Mouse (Mus musculus) spleen, postnatal 36 days (tissue): Measurements from ENCODE around the gene Aff1.

Experiments used
- DNase-seq, 2 experiments: peaks; one replicate each; pipeline ENCODE4 v3.0.0; 2022; ENCODE audit warnings: low spot score in 2 of 2, mixed read lengths in 1 of 2

Gene Aff1

DNA sequence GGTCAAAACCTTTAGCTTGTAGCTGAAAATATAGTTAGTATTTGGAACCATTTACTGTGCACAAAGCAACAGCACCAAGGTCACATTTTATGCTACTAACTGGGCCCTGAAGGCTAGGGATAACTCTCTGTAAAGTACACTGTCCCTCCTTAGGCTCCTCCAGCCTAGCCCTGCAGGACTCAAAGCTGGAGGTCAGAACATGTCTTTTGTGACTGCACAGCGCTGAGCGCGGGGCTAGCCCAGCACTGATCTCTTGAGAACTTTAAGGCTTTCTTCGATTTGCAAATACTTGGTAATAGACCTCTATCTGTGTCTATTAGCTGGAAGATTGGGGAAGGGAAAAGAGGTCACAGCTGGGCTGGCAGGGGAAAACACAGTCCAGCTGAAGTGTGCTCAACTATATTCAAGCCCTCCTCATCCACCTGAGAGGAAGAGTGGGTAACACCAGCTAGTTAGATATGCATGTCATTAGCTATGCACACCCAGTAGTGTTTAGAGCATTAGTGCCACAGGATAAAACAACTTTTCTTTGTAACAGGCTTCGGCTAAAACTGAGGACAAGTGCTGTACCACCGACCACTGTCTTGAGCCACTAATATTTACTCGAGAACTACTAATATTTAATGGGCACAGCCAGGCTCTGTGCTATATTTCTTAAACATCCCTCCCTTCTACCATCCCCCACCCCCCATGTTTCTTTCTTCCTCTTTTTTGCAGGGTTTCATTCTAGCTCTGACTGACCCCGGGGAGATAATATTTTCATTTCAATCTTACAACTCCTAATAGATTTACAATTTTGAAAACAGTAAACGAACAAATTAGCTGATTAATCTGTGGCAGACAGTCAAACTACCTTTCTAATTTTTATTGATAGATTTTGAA is 33.3 kb downstream of the Aff1 start:
- no peak for DNase-seq

DNA sequence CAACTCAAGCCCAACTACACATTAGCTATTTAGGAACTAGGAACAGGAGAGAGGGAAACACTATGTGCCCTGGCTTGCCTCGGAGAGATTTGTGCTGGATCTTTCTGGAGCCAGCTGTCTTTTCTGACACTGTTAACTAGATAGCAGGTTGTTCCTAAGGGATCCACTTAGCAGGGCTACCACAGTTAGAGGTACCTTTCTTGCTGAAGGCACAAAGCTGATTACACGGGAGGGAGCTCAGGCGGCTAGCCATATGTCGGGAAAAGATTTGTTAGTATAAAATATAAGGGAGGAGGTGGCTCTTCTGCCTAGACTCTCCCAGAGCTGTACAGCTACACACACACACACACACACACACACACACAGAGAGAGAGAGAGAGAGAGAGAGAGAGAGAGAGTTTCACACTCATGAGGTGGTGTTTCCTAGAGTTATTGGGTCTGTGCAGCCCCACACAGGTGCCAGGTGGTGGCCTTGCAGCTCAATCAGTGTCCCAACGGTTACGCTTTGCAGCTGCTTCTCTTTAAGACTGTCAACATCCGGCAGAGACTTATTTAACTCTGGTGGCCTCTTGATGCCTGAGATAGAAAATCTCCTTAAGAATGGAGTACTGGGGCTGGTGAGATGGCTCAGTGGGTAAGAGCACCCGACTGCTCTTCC is 34.2 kb downstream of the Aff1 start:
- DNase-seq: peak; percentile 79 to 80

DNA sequence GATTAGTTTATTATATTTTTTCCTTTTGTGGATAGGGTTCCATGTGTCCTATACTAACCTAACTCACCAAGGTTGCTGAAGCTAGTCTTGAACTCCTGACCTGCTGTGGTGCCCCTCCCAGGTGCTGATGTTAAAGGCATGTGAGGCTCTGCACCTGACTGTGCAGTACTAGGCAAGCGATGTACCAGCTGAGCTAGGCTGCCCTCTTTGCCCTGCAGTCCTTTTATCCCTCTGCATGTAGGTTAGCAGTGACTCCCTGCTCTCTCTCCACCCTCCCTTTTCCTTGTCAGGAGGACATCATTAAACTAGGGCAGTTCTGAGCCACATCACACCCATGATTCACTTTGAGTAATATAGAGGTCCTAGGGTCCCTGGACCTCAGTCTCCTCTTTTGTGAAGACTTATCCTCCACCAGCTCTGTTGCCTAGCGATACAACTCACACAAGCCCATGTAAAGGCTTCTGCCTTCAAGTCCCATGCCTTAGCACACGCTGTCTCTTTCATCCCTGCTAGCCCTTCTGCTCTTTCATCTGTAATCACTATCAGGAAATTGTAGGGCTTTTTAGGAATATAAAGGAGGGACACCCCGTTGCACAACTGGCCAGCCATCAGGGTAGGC is 35.7 kb downstream of the Aff1 start:
- DNase-seq: no peak

DNA sequence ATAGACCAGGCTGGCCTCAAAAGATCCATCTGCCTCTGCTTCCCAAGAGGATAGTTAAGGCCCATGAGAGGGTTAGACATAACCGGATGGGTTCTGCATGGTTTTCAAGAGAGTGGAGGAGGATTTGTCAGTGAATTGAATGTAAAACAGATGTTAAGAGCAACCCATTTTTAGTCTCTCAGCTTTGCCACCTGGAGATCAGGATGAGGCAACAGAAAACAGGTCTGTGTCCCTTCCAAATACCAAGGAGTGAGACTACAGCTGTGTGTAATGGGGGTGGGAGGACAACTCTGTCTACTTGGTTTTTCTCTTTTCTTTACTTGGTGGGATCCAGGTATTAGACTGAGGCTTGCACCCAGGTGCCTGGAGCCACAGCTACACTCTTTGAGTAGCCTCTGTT is 37.1 kb downstream of the Aff1 start:
- no peak for DNase-seq

DNA sequence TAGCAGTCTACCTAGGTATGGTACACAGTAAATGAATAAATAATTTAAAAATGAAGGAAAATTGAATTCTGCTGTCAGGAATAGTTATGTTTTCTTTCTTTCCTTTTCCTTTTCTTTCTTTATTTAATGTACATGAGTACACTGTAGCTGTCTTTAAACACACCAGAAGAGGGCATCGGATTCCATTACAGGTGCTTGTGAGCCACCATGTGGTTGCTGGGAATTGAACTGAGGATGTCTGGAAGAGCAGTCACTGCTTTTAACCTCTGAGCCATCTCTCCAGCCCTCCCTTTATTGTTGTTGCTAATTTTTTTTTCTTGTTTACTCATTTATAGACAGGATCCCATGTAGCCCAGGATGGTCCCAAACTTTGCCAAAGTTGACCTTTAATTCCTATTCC is 38.0 kb downstream of the Aff1 start:
- DNase-seq: no peak

DNA sequence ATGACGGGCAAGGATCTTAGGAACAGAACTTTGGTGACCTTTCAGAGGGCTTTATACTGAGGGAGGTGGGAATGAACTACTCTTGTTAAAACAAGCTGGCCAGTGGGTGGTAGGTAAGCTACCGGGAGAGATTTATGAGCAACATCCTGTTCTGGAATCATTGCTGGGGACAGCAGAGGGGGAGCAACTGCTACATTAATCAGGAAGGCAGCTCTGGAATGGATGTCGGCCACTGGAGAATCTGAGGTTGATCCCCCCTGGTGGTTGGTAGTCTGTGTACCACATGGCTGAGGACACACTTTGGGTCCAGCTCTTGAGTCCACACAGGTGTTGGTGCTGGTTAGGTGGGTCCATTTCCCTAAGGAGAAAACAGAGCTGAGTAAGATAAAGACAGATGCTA is 38.6 kb downstream of the Aff1 start:
- DNase-seq: no peak

DNA sequence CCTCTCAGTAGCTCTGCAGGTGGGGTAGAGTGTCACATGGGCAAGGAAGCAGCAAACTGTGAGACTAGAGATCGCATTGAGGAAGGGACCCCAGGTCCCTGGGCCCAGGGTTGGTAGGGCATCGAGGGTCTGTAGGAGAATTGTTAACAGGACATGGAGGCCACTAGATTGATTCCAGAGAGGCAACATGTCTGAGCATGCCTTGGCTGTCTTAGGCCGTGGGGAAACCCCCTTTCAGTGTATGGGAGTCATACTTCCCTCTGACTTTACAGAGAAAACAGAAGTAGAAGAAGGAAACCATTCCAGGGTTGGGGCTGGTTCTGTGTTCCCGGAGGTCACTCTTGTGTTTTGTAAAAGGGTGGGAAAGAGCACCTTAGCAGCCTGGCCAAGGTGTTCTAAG is 40.4 kb downstream of the Aff1 start:
- peak; percentile 59 to 65 for DNase-seq

DNA sequence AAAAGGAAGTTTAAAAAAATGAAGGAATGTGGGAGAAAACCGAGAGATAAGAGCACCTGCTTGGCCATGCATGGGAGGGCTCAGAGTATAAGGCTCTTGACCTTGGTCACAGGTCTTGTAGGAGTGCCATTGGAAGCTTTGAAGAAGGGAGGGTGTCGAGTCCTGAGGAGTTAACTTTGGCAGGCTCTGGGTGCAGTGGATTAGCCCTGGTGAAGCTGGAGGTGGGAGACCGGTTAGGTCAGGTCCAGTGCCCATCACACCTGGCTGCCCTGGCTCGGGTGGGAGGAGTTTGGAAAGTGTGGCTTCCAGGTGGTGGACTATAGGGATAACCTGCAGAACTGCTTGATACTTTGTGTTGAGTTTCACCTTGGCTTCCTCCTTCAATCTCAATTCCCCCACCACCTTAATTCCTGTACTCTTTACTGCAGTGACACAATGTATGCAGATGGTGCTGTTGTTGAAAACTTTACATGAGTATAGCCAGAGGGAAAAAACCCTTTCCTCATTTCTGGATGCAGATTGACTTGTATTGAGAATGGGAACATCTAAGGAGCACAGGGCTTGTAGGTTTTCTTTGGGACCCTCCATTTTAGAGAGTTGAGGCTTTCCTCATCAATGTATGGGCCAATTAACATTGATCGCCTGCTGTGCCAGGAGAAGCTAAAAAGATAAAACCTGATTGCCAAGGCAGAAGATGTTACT is 43.4 kb downstream of the Aff1 start:
- DNase-seq: no peak

DNA sequence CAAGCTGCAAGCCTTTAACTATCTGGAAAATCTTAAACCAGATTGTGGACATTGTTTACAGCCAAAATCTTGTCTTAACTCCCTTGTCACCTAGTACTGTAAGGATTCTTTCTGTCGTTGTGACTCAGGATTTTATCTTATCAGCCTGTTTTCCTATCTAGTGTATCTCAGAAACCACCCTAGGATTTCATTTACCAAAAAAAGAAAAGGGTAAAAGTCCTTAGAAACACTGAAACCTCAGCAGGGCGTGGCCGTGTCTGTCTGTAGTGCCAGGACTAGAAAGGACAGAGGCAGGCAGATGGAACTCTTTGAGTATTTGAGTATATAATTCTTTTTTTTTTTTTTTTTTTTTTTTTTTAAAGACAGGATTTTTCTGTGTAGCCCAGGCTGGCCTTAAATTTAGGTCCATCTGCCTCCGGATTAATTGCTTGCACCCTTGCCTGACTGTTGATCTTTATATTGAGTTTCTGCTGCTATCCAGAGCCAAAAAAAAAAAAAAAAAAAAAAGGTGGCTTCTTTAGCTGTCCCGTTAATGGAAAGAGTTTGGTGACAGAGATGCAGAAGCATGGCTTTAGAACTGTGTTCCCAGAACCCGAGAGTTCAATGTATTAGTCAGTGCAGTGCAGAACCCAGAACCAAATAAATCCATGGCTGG is 44.5 kb downstream of the Aff1 start:
- no peak for DNase-seq

DNA sequence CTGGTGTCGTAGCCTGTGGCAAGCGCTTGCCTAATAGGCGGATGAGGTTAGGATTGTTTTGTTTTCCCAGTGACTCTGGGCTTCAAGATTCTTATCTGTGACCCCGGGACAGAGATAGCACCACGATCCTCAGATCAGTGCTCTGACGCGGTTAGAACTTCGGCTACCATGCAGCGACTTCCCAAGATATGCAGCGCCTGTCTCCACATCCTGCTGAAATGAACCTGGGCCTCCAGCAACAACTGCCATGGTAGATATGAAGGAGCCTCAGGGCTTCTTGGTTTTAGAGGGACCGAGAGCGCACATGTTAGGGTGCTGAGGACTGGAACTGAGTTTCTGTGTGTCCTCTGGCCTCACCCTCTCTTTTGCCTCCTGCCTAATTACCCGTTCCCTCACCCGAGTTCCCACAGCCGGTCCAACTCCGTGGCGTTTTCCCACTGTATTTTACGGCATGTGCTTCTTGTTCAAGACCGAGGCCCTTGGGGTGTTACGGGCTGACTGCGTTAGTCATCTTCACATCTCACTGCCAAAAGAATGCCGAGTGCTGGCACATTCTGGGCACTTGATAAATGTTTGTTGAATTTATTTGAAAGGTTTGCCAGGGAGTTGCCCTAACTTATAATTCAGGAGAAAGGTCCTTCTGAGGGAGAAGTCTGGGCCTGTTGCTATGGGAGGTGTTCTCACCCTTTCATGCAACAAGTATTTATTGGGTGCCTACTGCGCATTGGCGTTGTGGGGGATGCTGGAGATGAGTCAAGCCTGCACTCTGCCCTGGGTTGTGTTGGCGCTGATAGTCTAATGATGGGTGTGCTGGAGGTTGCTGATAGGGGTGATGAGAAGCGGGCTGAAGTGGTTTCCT is 45.3 kb downstream of the Aff1 start:
- DNase-seq: peak; percentile 63 to 81

DNA sequence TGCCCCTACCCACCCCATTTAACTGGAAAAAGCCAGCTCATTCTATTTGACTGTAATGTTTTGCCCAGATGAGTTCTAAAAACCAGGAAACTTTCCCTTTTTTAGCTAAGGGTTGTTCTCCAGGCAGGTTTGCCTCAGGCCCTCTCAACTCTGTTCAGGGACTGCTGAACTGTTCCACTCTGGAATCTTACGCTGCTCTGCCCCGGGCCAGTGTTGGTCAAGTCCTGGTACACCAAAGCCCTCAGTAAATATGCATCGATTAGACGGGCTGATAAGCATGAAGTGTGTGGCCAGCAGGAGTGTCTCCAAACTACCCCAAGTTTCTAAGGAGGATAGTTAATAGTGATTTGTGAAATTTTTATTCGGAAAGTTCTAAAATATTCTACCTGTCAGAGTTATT is 46.3 kb downstream of the Aff1 start:
- no peak for DNase-seq

DNA sequence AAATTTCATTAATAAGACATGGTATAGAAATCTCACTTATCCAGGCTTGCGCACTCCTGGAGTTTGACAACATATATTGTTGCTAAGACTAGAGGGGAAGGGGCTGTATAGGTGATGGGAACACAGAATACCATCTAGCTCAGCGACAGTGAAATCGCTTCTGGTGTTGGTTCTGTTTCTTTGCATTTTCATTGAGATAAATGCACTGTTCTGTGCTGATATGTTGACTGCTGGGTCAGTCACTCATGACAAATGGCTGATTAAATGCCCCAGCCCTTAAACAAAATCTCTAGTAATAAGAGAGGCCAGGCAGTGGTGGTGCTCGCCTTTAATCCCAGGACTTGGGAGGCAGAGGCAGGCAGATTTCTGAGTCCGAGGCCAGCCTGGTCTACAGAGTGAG is 47.0 kb downstream of the Aff1 start:
- no peak for DNase-seq

DNA sequence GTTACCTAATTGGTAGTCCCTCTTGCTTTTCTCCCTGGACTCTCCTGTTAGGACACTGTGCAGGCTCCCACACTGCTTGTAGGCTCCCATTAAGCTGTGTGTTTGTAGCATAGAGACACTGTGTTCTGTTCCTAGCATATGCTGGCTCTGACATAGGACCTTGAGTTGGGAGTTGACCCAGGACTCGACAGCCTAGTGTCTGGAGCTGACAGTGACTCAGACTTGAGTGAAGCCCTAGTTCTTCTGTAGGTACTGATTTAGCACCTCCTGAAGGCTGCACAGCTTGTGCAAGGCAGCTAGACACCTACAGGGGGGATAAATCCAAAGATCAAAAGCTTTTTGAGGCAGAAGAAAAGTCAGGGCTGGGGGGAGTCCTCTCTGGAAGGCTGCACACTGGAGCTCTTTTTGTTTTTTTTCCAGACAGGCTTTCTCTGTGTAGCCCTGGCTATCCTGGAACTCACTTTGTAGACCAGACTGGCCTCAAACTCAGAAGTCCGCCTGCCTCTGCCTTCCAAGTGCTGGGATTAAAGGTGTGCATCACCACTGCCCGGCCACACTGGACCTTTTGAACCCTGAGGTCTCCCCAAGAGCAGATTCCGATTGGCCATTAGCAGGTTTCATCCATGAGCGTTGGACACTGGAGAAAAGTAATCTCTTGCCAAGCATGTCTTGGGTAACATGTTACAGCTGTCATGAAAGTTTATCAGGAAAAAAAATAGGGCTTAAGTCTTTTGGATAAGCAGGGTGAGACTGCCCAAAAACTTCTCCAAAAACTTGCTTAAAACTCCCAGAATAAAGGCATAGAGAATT is 48.1 kb downstream of the Aff1 start:
- DNase-seq: no peak

DNA sequence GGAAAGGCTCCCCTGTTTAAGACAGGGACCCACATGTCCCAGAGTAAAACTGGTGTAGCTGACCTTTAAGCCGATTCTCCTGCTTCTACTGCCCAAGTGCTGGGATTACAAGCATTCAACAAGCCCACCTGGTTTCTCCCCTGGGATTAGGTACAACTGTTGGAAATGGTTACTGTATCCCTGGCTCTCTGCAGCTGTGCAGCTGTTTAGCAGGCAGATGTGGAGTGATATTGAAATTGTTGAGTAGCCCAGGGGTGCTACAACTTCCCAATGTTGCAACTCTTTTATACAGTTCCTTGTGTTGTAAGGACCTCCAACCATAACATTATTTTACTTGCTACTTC is 48.7 kb downstream of the Aff1 start:
- no peak for DNase-seq

DNA sequence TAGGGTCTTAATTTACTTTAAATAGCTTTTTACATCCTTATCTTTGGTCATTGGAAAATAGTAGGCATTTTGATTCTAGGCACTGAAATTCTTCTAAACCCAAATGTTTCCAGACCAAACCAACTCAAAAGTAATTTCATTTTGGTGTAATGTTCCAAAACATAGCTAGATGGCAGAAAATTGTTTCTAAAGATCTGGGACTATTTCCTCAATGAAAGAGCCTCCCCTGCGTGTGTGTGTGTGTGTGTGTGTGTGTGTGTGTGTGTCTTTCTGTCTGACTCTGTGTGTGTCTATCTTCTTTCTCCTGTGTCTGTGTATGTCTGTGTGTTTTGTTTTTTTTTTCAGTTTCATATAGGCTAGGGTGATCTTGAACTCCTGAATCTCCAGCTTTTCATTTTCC is 49.3 kb downstream of the Aff1 start:
- no peak for DNase-seq

DNA sequence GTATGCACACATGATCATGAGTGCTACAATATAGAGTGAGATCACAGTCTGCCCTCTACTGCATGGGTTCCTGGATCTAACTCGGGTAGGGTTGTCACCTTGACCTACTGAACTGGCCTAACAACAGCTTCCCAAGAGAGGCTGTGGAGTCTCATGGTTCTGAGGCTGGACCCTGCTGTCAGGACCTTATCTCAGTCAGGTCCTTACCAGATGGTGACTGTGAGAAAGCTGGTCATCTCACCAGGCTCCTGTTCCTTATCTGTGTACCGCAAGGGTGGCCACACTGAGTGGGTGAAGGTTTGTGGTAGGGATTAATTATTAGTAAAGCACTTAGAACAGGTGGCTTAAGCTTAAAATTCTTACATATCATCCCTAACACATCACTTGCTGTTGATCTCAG is 49.8 kb downstream of the Aff1 start:
- peak; percentile 45 to 71 for DNase-seq

DNA sequence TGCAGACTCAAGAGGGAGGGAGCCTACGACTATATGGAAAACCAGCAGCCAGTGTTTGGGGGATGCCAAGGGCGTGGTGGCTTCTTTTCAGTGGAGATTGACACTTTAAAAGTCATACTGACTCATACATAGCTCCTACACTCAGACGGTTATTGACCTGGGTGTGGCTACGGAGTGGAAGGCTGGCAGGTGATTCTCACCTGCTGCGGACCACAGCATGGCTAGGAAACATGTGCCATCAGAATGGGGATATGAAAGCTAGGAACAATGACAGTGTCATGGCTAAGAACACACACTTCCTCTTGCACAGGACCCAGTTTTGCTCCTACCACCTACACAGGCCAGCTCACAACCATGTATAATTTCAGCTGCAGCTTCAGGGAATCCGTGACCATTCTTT is 52.4 kb downstream of the Aff1 start:
- DNase-seq: peak; percentile 63

DNA sequence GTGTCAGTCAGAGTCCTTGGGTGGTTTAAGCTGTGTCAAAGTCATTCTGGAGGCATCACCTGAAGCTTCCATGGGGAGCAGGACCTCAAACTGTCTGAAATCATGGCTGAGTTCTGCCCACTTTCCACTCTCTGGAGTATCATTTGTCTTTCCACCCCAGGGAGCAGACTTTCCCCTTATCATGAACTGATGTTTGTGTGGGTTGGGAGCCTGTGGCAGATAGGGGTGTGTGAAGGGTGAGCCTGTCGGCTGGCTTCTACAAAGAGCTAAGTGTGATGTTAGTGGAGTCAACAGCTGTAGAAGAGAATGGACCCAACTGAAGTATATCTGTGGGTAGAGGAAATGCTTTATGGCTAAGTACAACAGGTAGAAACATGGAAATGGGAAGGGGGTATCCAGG is 53.5 kb downstream of the Aff1 start:
- no peak for DNase-seq

DNA sequence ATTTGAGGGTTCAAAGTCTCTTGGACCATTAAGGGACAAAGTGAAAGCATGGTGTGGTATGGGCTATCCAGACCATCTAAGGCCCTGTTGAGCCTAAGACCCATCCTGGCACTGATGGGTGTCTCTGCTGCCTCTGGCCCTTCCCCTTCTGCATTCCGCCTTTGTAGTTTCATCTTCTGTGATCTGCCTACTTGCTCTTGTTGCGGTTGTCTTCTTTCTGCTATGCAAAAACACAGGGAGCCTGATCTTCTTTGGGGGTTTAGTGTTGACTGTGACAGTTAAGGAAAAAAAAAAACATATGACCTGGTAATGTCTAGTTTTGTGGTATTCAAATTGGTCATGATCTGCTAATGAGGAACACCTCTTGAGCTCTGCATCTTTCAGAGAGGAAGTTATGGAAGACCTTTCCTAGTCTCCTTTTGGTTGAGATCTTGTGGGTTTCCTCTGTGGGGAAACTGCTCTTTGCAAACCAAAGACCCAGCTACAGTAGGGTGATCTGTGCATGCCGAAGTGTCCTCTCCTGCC is 54.4 kb downstream of the Aff1 start:
- DNase-seq: peak; percentile 70 to 72

DNA sequence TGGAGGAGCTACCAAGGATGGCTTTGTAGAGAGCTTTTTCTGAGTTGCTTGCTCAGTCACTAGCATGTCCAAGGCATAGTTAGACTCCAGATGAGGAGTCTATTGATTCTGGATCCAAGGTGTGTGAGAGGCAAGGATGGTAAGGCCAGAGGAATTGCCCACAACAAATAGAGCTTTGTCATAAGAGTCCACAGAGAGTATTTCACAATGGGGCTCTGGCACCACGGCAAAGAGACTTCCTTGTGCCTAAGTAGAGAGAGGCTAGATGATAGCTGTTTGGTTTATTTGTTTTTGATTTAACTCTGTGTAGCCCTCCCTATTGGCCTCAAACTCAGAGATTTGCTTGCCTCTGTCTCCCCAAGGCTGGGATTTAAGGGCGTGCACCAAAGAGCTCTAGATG is 54.9 kb downstream of the Aff1 start:
- no peak for DNase-seq
